Mouse (Mus musculus) G1E (cell line): ENCODE data around the gene Cyp1b1.

Source experiments
- CTCF ChIP-seq: IDR thresholded peaks from 2 replicates; pipeline ENCODE4 v1.5.1; 2012; ENCODE audit warnings: low read depth, low read length, inconsistent platforms, mixed read lengths
- GATA1 ChIP-seq: IDR thresholded peaks from 2 replicates; pipeline ENCODE4 v1.6.1; 2012; ENCODE audit warnings: borderline replicate concordance, low read length, inconsistent platforms, mixed read lengths
- POLR2AphosphoS5 ChIP-seq: IDR thresholded peaks from 2 replicates; pipeline ENCODE4 v1.6.1; 2012; ENCODE audit warnings: low read depth, low read length, inconsistent platforms; ENCODE audit not compliant: insufficient replicate concordance
- TAL1 ChIP-seq: conservative IDR thresholded peaks from 2 replicates; pipeline ENCODE4 v1.6.1; 2012; ENCODE audit warnings: low read depth, low read length, inconsistent platforms, mixed read lengths

- TF ChIP-seq CTCF: no peak
- no peak for TF ChIP-seq GATA1
- TF ChIP-seq POLR2AphosphoS5: no peak
- TF ChIP-seq TAL1: no peak
Observed at GRCm38 (mm10) chr17:79712536-79712935, 2.3 kb downstream of the Cyp1b1 start.
